In genomic region chr2:93462760-93463159, GRCm38 (mm10) we compare ENCODE assay signal across 8 mouse cellular contexts. TPM values are rescaled to one million over a fixed set of nuclear protein-coding genes. Genes with fewer than 3 reads are reported as not detected.
DNase-seq lines count a peak whose midpoint lies in the region; ATAC-seq and TF ChIP-seq lines count a peak whose summit lies in the region.

Cd82 (minus strand) TSS chr2:93463140.

- no peak for TF ChIP-seq CTCF in C2C12 (IDR thresholded peaks at IDR 0.05; ENCODE audit: control insufficient read depth, insufficient read depth, insufficient read length)

- H3K4me2 ChIP-seq in heart, embryonic 15.5 days = peak within 1 kb of the TSS; percentile 87
- peak within 1 kb of the TSS; percentile 95 for H3K4me2 ChIP-seq in lung, embryonic 15.5 days

- H3ac ChIP-seq in C2C12 (ENCODE audit: control insufficient read depth, insufficient read length, low read depth) = peak within 1 kb of the TSS; percentile 56

- H3K79me3 ChIP-seq in C2C12 (ENCODE audit: low read depth) = peaks cover 12% of the 10 kb centered on the region

- peaks cover 39% of the 10 kb centered on the region for H3K79me2 ChIP-seq in C2C12 (ENCODE audit: control insufficient read depth, insufficient read depth)

- H3K9me3 ChIP-seq in erythroblast, embryonic 14.5 days (ENCODE audit: control insufficient read depth, low read length) = no peaks in the 10 kb centered on the region
- H3K9me3 ChIP-seq in heart, embryonic 15.5 days (replicated peaks) = no peaks in the 10 kb centered on the region
- H3K9me3 ChIP-seq in lung, embryonic 15.5 days = no peaks in the 10 kb centered on the region

- no peaks in the 10 kb centered on the region for H3K27me3 ChIP-seq in C2C12 (ENCODE audit: control insufficient read depth, insufficient read depth, insufficient read length)
- H3K27me3 ChIP-seq in erythroblast, embryonic 14.5 days (ENCODE audit: control insufficient read depth) = no peaks in the 10 kb centered on the region
- no peaks in the 10 kb centered on the region for H3K27me3 ChIP-seq in heart, embryonic 15.5 days
- no peaks in the 10 kb centered on the region for H3K27me3 ChIP-seq in lung, embryonic 15.5 days

- peak; percentile 88 for DNase-seq in ZHBTc4 (ENCODE audit: low read depth, low spot score)
- peak; percentile 69 to 84 for DNase-seq in kidney, postnatal 25 days
- peak; percentile 72 for DNase-seq in ovary, postnatal 10 days (ENCODE audit: low spot score)
- no peak for DNase-seq in thymus, postnatal 14 days

- H3K4me3 ChIP-seq in C2C12 (ENCODE audit: insufficient read depth, poor library complexity, severe bottlenecking) = peak within 1 kb of the TSS; percentile 65
- H3K4me3 ChIP-seq in erythroblast, embryonic 14.5 days (replicated peaks) = peak within 1 kb of the TSS; percentile 79
- peak within 1 kb of the TSS; percentile 59 for H3K4me3 ChIP-seq in heart, embryonic 15.5 days
- H3K4me3 ChIP-seq in lung, embryonic 15.5 days = peak within 1 kb of the TSS; percentile 58

- peak; percentile 75 for ATAC-seq in heart, embryonic 15.5 days (replicated peaks; ENCODE audit: insufficient number of reproducible peaks, insufficient read depth, low FRiP score, low read depth)
- ATAC-seq in lung, embryonic 15.5 days (ENCODE audit: borderline replicate concordance, extremely low read depth, low FRiP score, low TSS enrichment) = peak; percentile 92

- H3K36me3 ChIP-seq in C2C12 (ENCODE audit: control insufficient read depth, insufficient read depth) = no peaks in the 10 kb centered on the region
- peaks cover 46% of the 10 kb centered on the region for H3K36me3 ChIP-seq in erythroblast, embryonic 14.5 days (ENCODE audit: control insufficient read depth)
- H3K36me3 ChIP-seq in heart, embryonic 15.5 days = no peaks in the 10 kb centered on the region
- H3K36me3 ChIP-seq in lung, embryonic 15.5 days = no peaks in the 10 kb centered on the region

- peak within 1 kb of the TSS; percentile 56 for H3K9ac ChIP-seq in heart, embryonic 15.5 days
- H3K9ac ChIP-seq in lung, embryonic 15.5 days = peak within 1 kb of the TSS; percentile 58

- H3K27ac ChIP-seq in heart, embryonic 15.5 days = peak within 1 kb of the TSS; percentile 78
- peak within 1 kb of the TSS; percentile 96 for H3K27ac ChIP-seq in lung, embryonic 15.5 days

- WGBS in heart, embryonic 15.5 days = 1% methylated on average over 20 of the region's 20 CpGs
- 1% methylated on average over 20 of the region's 20 CpGs for WGBS in lung, embryonic 15.5 days

- H3K4me1 ChIP-seq in erythroblast, embryonic 14.5 days (ENCODE audit: control insufficient read depth) = peaks cover 99% of the 10 kb centered on the region
- peaks cover 37% of the 10 kb centered on the region for H3K4me1 ChIP-seq in heart, embryonic 15.5 days (replicated peaks)
- peaks cover 41% of the 10 kb centered on the region for H3K4me1 ChIP-seq in lung, embryonic 15.5 days

TF ChIP-seq in C2C12, 6 proteins besides CTCF, POLR2A, EP300 and RAD21:
- TF ChIP-seq FOSL1 (IDR thresholded peaks at IDR 0.05; ENCODE audit: insufficient read depth, low read length, poor library complexity, severe bottlenecking) (no peak), MYOD1 (IDR thresholded peaks at IDR 0.05; ENCODE audit: control insufficient read depth, insufficient read length, low read depth) (no peak), CEBPB (IDR thresholded peaks at IDR 0.05; ENCODE audit: low read depth) (no peak), MAX (IDR thresholded peaks at IDR 0.05) (no peak), USF1 (IDR thresholded peaks at IDR 0.05; ENCODE audit: low read depth) (no peak)

RNA-seq across cellular contexts. Expression of gene Cd82, which starts in this region (rescaled TPM):
- polyA plus RNA-seq in C2C12 (2012; fragmentation: generic; extraction: Trizol) = 118 TPM
- 37.0 and 42.7 TPM in 2 replicates for polyA plus RNA-seq in erythroblast, embryonic 14.5 days (2012)
- polyA plus RNA-seq in heart, embryonic 15.5 days (2015; fragmentation: Nextera tagmentation; extraction: Ambion mirVana) = 24.4 and 59.4 TPM in 2 replicates
- polyA plus RNA-seq in lung, embryonic 15.5 days (2015; fragmentation: Nextera tagmentation; extraction: Ambion mirVana) = 50.3 and 59.2 TPM in 2 replicates
